Mouse (Mus musculus): ENCODE measurements around the gene Cox17. TPM values are rescaled to one million over a fixed set of nuclear protein-coding genes. Genes with fewer than 3 reads are reported as not detected.

The Cox17 gene
- polyA plus RNA-seq, 1 experiment from 2014 or later = 337 TPM

DNA sequence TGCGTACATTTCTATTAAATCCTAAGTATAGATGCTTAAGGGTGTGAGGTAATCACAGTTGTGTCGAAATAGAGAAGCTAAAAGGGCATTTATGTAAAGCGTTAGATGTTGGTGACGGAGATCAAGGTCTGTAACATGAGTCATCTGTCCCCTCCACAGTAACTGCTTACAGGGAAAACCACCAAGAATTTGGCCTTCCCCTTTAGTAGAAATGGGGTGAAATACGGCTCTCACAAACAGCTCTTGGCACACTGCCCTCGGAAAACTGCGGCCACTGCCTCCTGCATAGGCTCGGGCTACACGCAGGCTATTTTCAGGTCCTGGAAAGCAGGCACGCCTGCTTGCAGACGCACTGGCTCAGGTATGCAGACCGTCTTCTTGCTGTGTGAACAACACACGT is 49.4 kb downstream of the Cox17 start:
- no peak overlapping the region for H3K4me3 ChIP-seq (ENCODE audit: control insufficient read depth in 1 of 2, insufficient read depth in 1 of 2, low read depth in 1 of 2, low read length in 2 of 2)
- no peaks in the 10 kb centered on the region for H3K36me3 ChIP-seq (ENCODE audit: control insufficient read depth, insufficient read depth, low read length)
- peak overlapping the region; percentile 50; the same call in 1 of the 2 replicates for H3K9ac ChIP-seq (ENCODE audit: low read length)
- peak overlapping the region; percentile 55 for H3K4me2 ChIP-seq (ENCODE audit: low read length)
- no peak for ATAC-seq (ENCODE audit: insufficient number of reproducible peaks, insufficient read depth, low FRiP score, low read depth)
- 27% methylated on average over 13 of the region's 13 CpGs for WGBS
- no peaks in the 10 kb centered on the region for H3K9me3 ChIP-seq (ENCODE audit: control insufficient read depth, low read length)
- peak overlapping the region; percentile 40 to 65 for H3K27ac ChIP-seq (replicated peaks in 1 of 2; ENCODE audit: control insufficient read depth in 1 of 2, insufficient read depth in 1 of 2, low read depth in 2 of 2, low read length in 2 of 2)
- peaks cover 24 to 25% of the 10 kb centered on the region in 2 experiments for H3K4me1 ChIP-seq (ENCODE audit: control insufficient read depth in 2 of 2, insufficient read depth in 2 of 2, low read length in 2 of 2)
- no peaks in the 10 kb centered on the region for H3K27me3 ChIP-seq (ENCODE audit: control insufficient read depth, insufficient read depth, low read length)

DNA sequence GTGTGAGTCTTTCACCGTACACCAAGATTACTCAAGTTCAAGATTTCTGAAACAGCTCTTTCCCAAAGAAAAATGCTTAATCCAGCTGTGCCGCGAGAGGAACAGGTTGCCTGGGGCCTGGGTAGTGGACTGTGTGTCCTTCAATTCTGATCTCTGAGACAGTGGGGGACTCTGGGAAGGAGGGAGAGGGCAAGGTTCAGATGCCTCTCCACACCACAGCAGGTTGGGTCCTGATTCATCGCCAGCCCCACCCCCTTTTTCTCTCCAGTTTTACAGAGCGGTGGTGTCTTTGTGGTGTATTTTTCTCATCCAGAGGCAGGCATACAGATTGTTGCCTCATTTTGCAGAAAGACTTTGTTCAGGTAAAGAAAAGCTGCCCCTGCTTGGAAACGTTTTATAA is 51.5 kb downstream of the Cox17 start:
- H3K36me3 ChIP-seq (ENCODE audit: control insufficient read depth, insufficient read depth, low read length) = no peaks in the 10 kb centered on the region
- no peak for ATAC-seq (ENCODE audit: insufficient number of reproducible peaks, insufficient read depth, low FRiP score, low read depth)
- WGBS = 87% methylated on average over 6 of the region's 6 CpGs
- no peak overlapping the region for H3K27ac ChIP-seq (replicated peaks in 1 of 2; ENCODE audit: control insufficient read depth in 1 of 2, insufficient read depth in 1 of 2, low read depth in 2 of 2, low read length in 2 of 2)
- H3K4me3 ChIP-seq (ENCODE audit: control insufficient read depth in 1 of 2, insufficient read depth in 1 of 2, low read depth in 1 of 2, low read length in 2 of 2) = no peak overlapping the region
- H3K4me1 ChIP-seq (ENCODE audit: control insufficient read depth in 2 of 2, insufficient read depth in 2 of 2, low read length in 2 of 2) = peaks cover 17 to 25% of the 10 kb centered on the region in 2 experiments
- no peak overlapping the region for H3K4me2 ChIP-seq (ENCODE audit: low read length)
- no peaks in the 10 kb centered on the region for H3K27me3 ChIP-seq (ENCODE audit: control insufficient read depth, insufficient read depth, low read length)
- no peaks in the 10 kb centered on the region for H3K9me3 ChIP-seq (ENCODE audit: control insufficient read depth, low read length)
- H3K9ac ChIP-seq (ENCODE audit: low read length) = no peak overlapping the region

DNA sequence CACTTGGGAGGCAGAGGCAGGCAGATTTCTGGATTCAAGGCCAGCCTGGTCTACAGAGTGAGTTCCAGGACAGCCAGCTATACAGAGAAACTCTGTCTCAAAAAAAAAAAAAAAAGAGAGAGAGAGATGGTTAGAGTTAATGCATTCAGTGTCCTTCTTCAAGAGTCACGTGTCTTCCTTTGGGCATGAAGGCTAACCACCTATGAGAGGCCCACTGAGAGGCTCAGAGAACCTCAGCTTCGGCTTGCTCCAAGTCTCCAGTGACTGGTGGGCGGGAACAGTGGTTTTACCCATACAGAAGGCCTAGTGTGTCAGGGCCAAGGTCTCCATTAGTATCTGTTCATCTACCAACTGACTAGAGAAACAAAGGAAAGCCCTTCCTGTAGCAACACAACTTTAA is 52.3 kb downstream of the Cox17 start:
- ATAC-seq (ENCODE audit: insufficient number of reproducible peaks, insufficient read depth, low FRiP score, low read depth) = no peak
- H3K4me1 ChIP-seq (ENCODE audit: control insufficient read depth in 2 of 2, insufficient read depth in 2 of 2, low read length in 2 of 2) = peaks cover 17 to 25% of the 10 kb centered on the region in 2 experiments
- no peaks in the 10 kb centered on the region for H3K27me3 ChIP-seq (ENCODE audit: control insufficient read depth, insufficient read depth, low read length)
- peak overlapping the region; percentile 73; the same call in 1 of the 2 replicates for H3K4me2 ChIP-seq (ENCODE audit: low read length)
- no peaks in the 10 kb centered on the region for H3K9me3 ChIP-seq (ENCODE audit: control insufficient read depth, low read length)
- no peak overlapping the region; a peak in 1 of 4 replicates for H3K4me3 ChIP-seq (ENCODE audit: control insufficient read depth in 1 of 2, insufficient read depth in 1 of 2, low read depth in 1 of 2, low read length in 2 of 2)
- peak overlapping the region; percentile 68; the same call in 1 of the 2 replicates for H3K9ac ChIP-seq (ENCODE audit: low read length)
- H3K27ac ChIP-seq (replicated peaks in 1 of 2; ENCODE audit: control insufficient read depth in 1 of 2, insufficient read depth in 1 of 2, low read depth in 2 of 2, low read length in 2 of 2) = peak overlapping the region in 1 of 2 experiments; percentile 28; a peak in 1 of 4 replicates
- H3K36me3 ChIP-seq (ENCODE audit: control insufficient read depth, insufficient read depth, low read length) = no peaks in the 10 kb centered on the region
- WGBS = 61% methylated on average over 3 of the region's 3 CpGs

GRCm38 (mm10) chr16:38399531-38400231 is 52.9 kb downstream of the Cox17 start:
- Histone ChIP-seq H3K27me3 (ENCODE audit: control insufficient read depth, insufficient read depth, low read length) (no peaks in the 10 kb centered on the region), H3K36me3 (ENCODE audit: control insufficient read depth, insufficient read depth, low read length) (no peaks in the 10 kb centered on the region), H3K4me3 (ENCODE audit: control insufficient read depth in 1 of 2, insufficient read depth in 1 of 2, low read depth in 1 of 2, low read length in 2 of 2) (peak overlapping the region; percentile 34 to 42), H3K4me1 (ENCODE audit: control insufficient read depth in 2 of 2, insufficient read depth in 2 of 2, low read length in 2 of 2) (peaks cover 17 to 25% of the 10 kb centered on the region in 2 experiments), H3K9ac (ENCODE audit: low read length) (peak overlapping the region; percentile 68), H3K9me3 (ENCODE audit: control insufficient read depth, low read length) (no peaks in the 10 kb centered on the region), H3K27ac (replicated peaks in 1 of 2; ENCODE audit: control insufficient read depth in 1 of 2, insufficient read depth in 1 of 2, low read depth in 2 of 2, low read length in 2 of 2) (peak overlapping the region; percentile 2 to 53; a peak in 3 of 4 replicates), H3K4me2 (ENCODE audit: low read length) (peak overlapping the region; percentile 73)
- peak; percentile 58; the same call in 1 of the 2 replicates for ATAC-seq (ENCODE audit: insufficient number of reproducible peaks, insufficient read depth, low FRiP score, low read depth)
- 16% methylated on average over 17 of the region's 17 CpGs for WGBS

GRCm38 (mm10) chr16:38400311-38400960 is 53.6 kb downstream of the Cox17 start:
- no peak overlapping the region; a peak in 1 of 4 replicates for H3K27ac ChIP-seq (replicated peaks in 1 of 2; ENCODE audit: control insufficient read depth in 1 of 2, insufficient read depth in 1 of 2, low read depth in 2 of 2, low read length in 2 of 2)
- 76% methylated on average over 9 of the region's 9 CpGs for WGBS
- no peak for ATAC-seq (ENCODE audit: insufficient number of reproducible peaks, insufficient read depth, low FRiP score, low read depth)

GRCm38 (mm10) chr16:38401468-38401867 is 54.7 kb downstream of the Cox17 start:
- H3K36me3 ChIP-seq (ENCODE audit: control insufficient read depth, insufficient read depth, low read length) = no peaks in the 10 kb centered on the region
- ATAC-seq (ENCODE audit: insufficient number of reproducible peaks, insufficient read depth, low FRiP score, low read depth) = no peak
- no peak overlapping the region for H3K27ac ChIP-seq (replicated peaks in 1 of 2; ENCODE audit: control insufficient read depth in 1 of 2, insufficient read depth in 1 of 2, low read depth in 2 of 2, low read length in 2 of 2)
- peaks cover 14 to 18% of the 10 kb centered on the region in 2 experiments for H3K4me1 ChIP-seq (ENCODE audit: control insufficient read depth in 2 of 2, insufficient read depth in 2 of 2, low read length in 2 of 2)
- no peak overlapping the region for H3K4me2 ChIP-seq (ENCODE audit: low read length)
- no peaks in the 10 kb centered on the region for H3K27me3 ChIP-seq (ENCODE audit: control insufficient read depth, insufficient read depth, low read length)
- no peak overlapping the region for H3K4me3 ChIP-seq (ENCODE audit: control insufficient read depth in 1 of 2, insufficient read depth in 1 of 2, low read depth in 1 of 2, low read length in 2 of 2)
- no peak overlapping the region for H3K9ac ChIP-seq (ENCODE audit: low read length)
- no peaks in the 10 kb centered on the region for H3K9me3 ChIP-seq (ENCODE audit: control insufficient read depth, low read length)
- WGBS = 73% methylated on average over 6 of the region's 6 CpGs

More at GRCm38 (mm10) chr16:38400311-38400960, 53.6 kb downstream of the Cox17 start:
- Histone ChIP-seq H3K4me2 (ENCODE audit: low read length) (peak overlapping the region; percentile 73), H3K4me1 (ENCODE audit: control insufficient read depth in 2 of 2, insufficient read depth in 2 of 2, low read length in 2 of 2) (peaks cover 15 to 25% of the 10 kb centered on the region in 2 experiments), H3K9me3 (ENCODE audit: control insufficient read depth, low read length) (no peaks in the 10 kb centered on the region), H3K9ac (ENCODE audit: low read length) (peak overlapping the region; percentile 68), H3K4me3 (ENCODE audit: control insufficient read depth in 1 of 2, insufficient read depth in 1 of 2, low read depth in 1 of 2, low read length in 2 of 2) (peak overlapping the region; percentile 34 to 42), H3K36me3 (ENCODE audit: control insufficient read depth, insufficient read depth, low read length) (no peaks in the 10 kb centered on the region), H3K27me3 (ENCODE audit: control insufficient read depth, insufficient read depth, low read length) (no peaks in the 10 kb centered on the region)
